ENCODE assay signal across 8 mouse cellular contexts in the genomic region with DNA sequence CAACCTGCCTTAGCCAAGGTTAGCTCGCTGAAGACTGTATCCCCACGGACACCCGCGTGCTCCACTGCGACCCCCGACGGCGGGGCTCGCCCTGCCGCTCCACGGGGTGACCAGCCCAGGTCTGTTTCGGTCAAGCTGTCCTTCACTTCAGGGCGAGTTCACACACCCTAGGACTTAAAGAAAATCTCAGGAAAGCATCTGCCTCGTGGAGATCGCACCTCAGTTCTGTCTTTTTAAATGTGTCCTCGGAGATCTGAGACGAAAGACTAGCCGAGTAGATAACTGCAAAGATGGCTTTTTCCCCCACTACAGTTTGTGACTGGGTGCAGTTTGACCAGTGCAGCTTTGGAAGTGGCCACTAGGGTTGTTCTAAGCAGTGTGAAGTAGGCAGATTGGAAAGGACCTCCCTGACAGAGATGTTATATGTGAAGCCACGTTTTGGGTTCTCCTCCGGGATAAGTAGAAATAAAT. TPM values are rescaled to one million over a fixed set of nuclear protein-coding genes. Genes with fewer than 3 reads are reported as not detected.
A peak's percentile ranks its signal among the peaks of the same experiment; 100 is the strongest.
DNase-seq lines count a peak whose midpoint lies in the region; ATAC-seq and TF ChIP-seq lines count a peak whose summit lies in the region.

No protein-coding gene starts in this region.

- ATAC-seq in G1E (ENCODE audit: extremely low read depth, insufficient number of reproducible peaks, low FRiP score, poor library complexity, severe bottlenecking), result peak; percentile 74
- ATAC-seq in neural tube, embryonic 13.5 days (ENCODE audit: low read depth), result peak; percentile 53

- no peak; the same call in 1 of the 2 replicates for TF ChIP-seq CTCF in G1E (IDR thresholded peaks at IDR 0.05; ENCODE audit: low read depth, low read length)

- WGBS in neural tube, embryonic 13.5 days, result 2% methylated on average over 20 of the region's 20 CpGs

- H3K9ac ChIP-seq in neural tube, embryonic 13.5 days, result peak overlapping the region; percentile 83

- H3K27me3 ChIP-seq in G1E (ENCODE audit: insufficient read depth, low read length), result peaks cover 5% of the 10 kb centered on the region; the same call in 1 of the 2 replicates
- H3K27me3 ChIP-seq in neural tube, embryonic 13.5 days, result no peaks in the 10 kb centered on the region

- peak overlapping the region; percentile 72 for H3K4me2 ChIP-seq in neural tube, embryonic 13.5 days

- H3K36me3 ChIP-seq in G1E (replicated peaks), result no peaks in the 10 kb centered on the region
- H3K36me3 ChIP-seq in neural tube, embryonic 13.5 days, result no peaks in the 10 kb centered on the region

- peak overlapping the region; percentile 86; the same call in 1 of the 2 replicates for H3K27ac ChIP-seq in neural tube, embryonic 13.5 days (replicated peaks)

- peak overlapping the region; percentile 82 for H3K4me3 ChIP-seq in G1E (ENCODE audit: low read depth, low read length)
- peak overlapping the region; percentile 69 for H3K4me3 ChIP-seq in neural tube, embryonic 13.5 days

- no peaks in the 10 kb centered on the region for H3K9me3 ChIP-seq in G1E (replicated peaks)
- H3K9me3 ChIP-seq in neural tube, embryonic 13.5 days, result no peaks in the 10 kb centered on the region

- H3K4me1 ChIP-seq in G1E (ENCODE audit: insufficient read depth, low read depth, low read length), result peaks cover 14% of the 10 kb centered on the region
- H3K4me1 ChIP-seq in neural tube, embryonic 13.5 days (replicated peaks), result peaks cover 12% of the 10 kb centered on the region

- peak; percentile 26 for DNase-seq in G1E (ENCODE audit: low spot score)
- DNase-seq in cerebellum, adult 11-12 months, result peak; percentile 67
- DNase-seq in forelimb bud, embryonic 11.5 days (ENCODE audit: low read depth, low spot score), result peak; percentile 57
- DNase-seq in heart, postnatal 4 days, result peak; percentile 62
- peak; percentile 16 to 68 for DNase-seq in layer of hippocampus, adult 18-20 months (ENCODE audit: low spot score in 2 of 2)
- DNase-seq in lung, adult 18-20 months, result peak; percentile 63 to 74
- DNase-seq in testis, postnatal 10 days (ENCODE audit: low spot score), result peak; percentile 63

RNA-seq across cellular contexts. Expression of gene Prkn, which starts 0.6 kb away (rescaled TPM):
- total RNA-seq in G1E (2014; fragmentation: Nextera tagmentation), result 5.7 and 7.1 TPM in 2 replicates
- total RNA-seq in G1E (2017), result 1.9 and 2.3 TPM in 2 replicates
- 0.80 and 0.86 TPM in 2 replicates for polyA plus RNA-seq in G1E (2012)
- 1 to 10 TPM; 4.8 to 5.1 TPM for total RNA-seq in heart, postnatal 4 days (2021)
- total RNA-seq in layer of hippocampus, adult 18-20 months (2021), result 10 to 100 TPM; 16.6 to 16.8 TPM
- polyA plus RNA-seq in neural tube, embryonic 13.5 days (2015; fragmentation: Nextera tagmentation; extraction: Ambion mirVana), result 3.0 and 3.6 TPM in 2 replicates

RNA-seq across cellular contexts. Expression of gene Pacrg, which starts 0.7 kb away (rescaled TPM):
- total RNA-seq in G1E (2014; fragmentation: Nextera tagmentation) (3.9 TPM in 1 of 2 replicates, not detected in the other), G1E (2017) (0.11 TPM in 1 of 2 replicates, not detected in the other)
- polyA plus RNA-seq in G1E (2012), result not detected in 2 replicates
- 1 to 10 TPM in 1 of 2 experiments, under 1 TPM in 1; 0.67 to 1.1 TPM for total RNA-seq in heart, postnatal 4 days (2021)
- 10 to 100 TPM; 19.9 to 23.8 TPM for total RNA-seq in layer of hippocampus, adult 18-20 months (2021)
- polyA plus RNA-seq in neural tube, embryonic 13.5 days (2015; fragmentation: Nextera tagmentation; extraction: Ambion mirVana), result 11.5 and 14.2 TPM in 2 replicates

Comparison
In these comparisons a context has a peak if more than half of its experiments do, and no peak if none do; other contexts are left out.
1. Peak in every context shown above with its lines: DNase-seq, ATAC-seq, H3K4me3 ChIP-seq and H3K27ac ChIP-seq.
2. RNA of gene Pacrg, which starts 0.7 kb away (total RNA-seq): 19.9 to 23.8 TPM in layer of hippocampus, adult 18-20 months; 0.67 to 1.1 TPM in heart, postnatal 4 days and 0.11 to 3.9 TPM in G1E; every median in the first group is over 4 times any median in the second.